Mouse (Mus musculus) heart, adult 2 months (tissue): ENCODE measurements around the gene Clint1. TPM values are rescaled to one million over a fixed set of nuclear protein-coding genes. Genes with fewer than 3 reads are reported as not detected.
A peak's percentile ranks its signal among the peaks of the same experiment; 100 is the strongest.

Source experiments
- DNase-seq, 2 experiments: peaks; one replicate each; pipeline ENCODE4 v3.0.0; 2021
- H3K27ac ChIP-seq: fragments of 200-600 bp; 2 replicates; pipeline ENCODE4 v1.8.1; 2022
- H3K27me3 ChIP-seq: fragments of 200-500 bp; 2 replicates; pipeline ENCODE4 v1.6.1; 2012; ENCODE audit warnings: mild to moderate bottlenecking, low read length, inconsistent platforms, mixed read lengths; ENCODE audit not compliant: control insufficient read depth, insufficient read depth
- H3K36me3 ChIP-seq: fragments of 200-500 bp; 2 replicates; pipeline ENCODE4 v1.6.1; 2012; ENCODE audit warnings: low read length, inconsistent platforms; ENCODE audit not compliant: control insufficient read depth, insufficient read depth
- H3K4me1 ChIP-seq: fragments of 200-500 bp; 2 replicates; pipeline ENCODE4 v1.6.1; 2011; ENCODE audit warnings: low read length; ENCODE audit not compliant: control insufficient read depth, insufficient read depth
- H3K4me3 ChIP-seq: fragments of 200-600 bp; 2 replicates; pipeline ENCODE4 v1.8.1; 2022
- H3K79me2 ChIP-seq: fragments of 200-500 bp; replicated peaks from 2 replicates; pipeline ENCODE4 v1.6.1; 2012; ENCODE audit warnings: mild to moderate bottlenecking, inconsistent platforms, low read length, moderate library complexity, mixed read lengths; ENCODE audit not compliant: control insufficient read depth, insufficient read depth
- H3K9ac ChIP-seq: fragments of 200-500 bp; 2 replicates; pipeline ENCODE4 v1.6.1; 2012; ENCODE audit warnings: low read depth, mild to moderate bottlenecking, control low read depth, inconsistent platforms, low read length, mixed read lengths
- CTCF ChIP-seq: fragments of 200-600 bp; IDR thresholded peaks from 2 replicates; pipeline ENCODE4 v1.8.1; 2022; ENCODE audit warnings: antibody characterized with exemption, mild to moderate bottlenecking, moderate library complexity
- EP300 ChIP-seq: fragments of 200-500 bp; IDR thresholded peaks from 2 replicates; pipeline ENCODE4 v1.6.1; 2011; ENCODE audit warnings: low read depth, low read length, control low read depth; ENCODE audit not compliant: insufficient read depth
- POLR2A ChIP-seq: fragments of 200-500 bp; IDR thresholded peaks from 2 replicates; pipeline ENCODE4 v1.6.1; 2011; ENCODE audit warnings: mild to moderate bottlenecking, low read depth, low read length, control low read depth; ENCODE audit not compliant: insufficient read depth
- WGBS: fragments of 180-500 bp; shearing (Covaris S2); methylation state at CpG from one replicate; pipeline ENCODE4 v1.1.7; 2018; 5-methylcytosine and 5-hydroxymethylcytosine counted together
- intact Hi-C: fragments of 180-260 bp; cut with DNase I; formaldehyde crosslinking; loops from one replicate; pipeline ENCODE4 v1.15.1; 2025
- polyA plus RNA-seq: library from polyadenylated mRNA; depleted of rRNA; stranded (reverse); fragments of >200 nt; gene quantifications from 2 replicates; pipeline ENCODE4 v1.2.3, GENCODE M21; 2012
- total RNA-seq, 2 experiments: library from RNA; stranded (reverse); gene quantifications; 2 replicates each; pipeline ENCODE4 v1.2.3; 2021

Clint1 gene
- total and polyA plus RNA-seq, 3 experiments: 29.5 to 45.7 (median 42.0) TPM

GRCm38 (mm10) chr11:45837257-45837817 is 14.5 kb upstream of the Clint1 start:
- DNase-seq: no peak
- no peaks in the 10 kb centered on the region for H3K36me3 ChIP-seq
- intact Hi-C loops: no loop called here
- no peaks in the 10 kb centered on the region for H3K4me1 ChIP-seq
- no peak overlapping the region for H3K9ac ChIP-seq
- no peak for TF ChIP-seq POLR2A
- no peak for TF ChIP-seq CTCF
- TF ChIP-seq EP300: no peak
- no peaks in the 10 kb centered on the region for H3K27me3 ChIP-seq
- 68% methylated on average over 5 of the region's 5 CpGs for WGBS
- no peaks in the 10 kb centered on the region for H3K79me2 ChIP-seq
- no peak overlapping the region for H3K27ac ChIP-seq
- no peak overlapping the region for H3K4me3 ChIP-seq

DNA sequence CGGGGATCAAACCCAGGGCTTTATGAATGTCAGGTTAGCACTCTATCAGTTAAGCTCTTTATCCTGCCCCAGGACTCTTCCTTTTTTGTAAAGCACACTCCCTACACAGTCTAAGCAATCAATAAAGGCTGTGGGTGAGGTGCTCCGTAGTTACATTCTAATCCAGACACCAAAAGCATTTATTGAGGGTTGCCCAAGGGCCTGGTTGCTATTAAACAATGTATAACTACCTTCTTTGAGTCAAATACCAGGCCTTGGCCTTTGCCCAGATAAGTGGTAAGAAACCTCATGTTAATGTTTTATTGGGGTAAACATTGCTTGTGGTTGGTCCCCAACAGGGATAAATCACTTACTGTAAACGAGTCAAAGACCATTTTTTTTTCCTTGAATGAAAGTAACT is 13.4 kb upstream of the Clint1 start:
- TF ChIP-seq EP300 (no peak), POLR2A (no peak), CTCF (no peak)
- Histone ChIP-seq H3K36me3 (no peaks in the 10 kb centered on the region), H3K9ac (no peak overlapping the region), H3K27me3 (0 out of 2 replicates have a peak, but pooled peaks cover 2% of the 10 kb centered on the region), H3K27ac (no peak overlapping the region), H3K4me3 (no peak overlapping the region), H3K79me2 (no peaks in the 10 kb centered on the region), H3K4me1 (no peaks in the 10 kb centered on the region)
- 75% methylated on average over 3 of the region's 3 CpGs for WGBS
- intact Hi-C loops: no loop called here
- no peak for DNase-seq

GRCm38 (mm10) chr11:45840332-45840731 is 11.5 kb upstream of the Clint1 start:
- intact Hi-C loops: no loop called here
- 79% methylated on average over 3 of the region's 3 CpGs for whole genome bisulfite sequencing
- H3K4me3 ChIP-seq: no peak overlapping the region
- no peak overlapping the region for H3K9ac ChIP-seq
- H3K36me3 ChIP-seq: no peaks in the 10 kb centered on the region
- H3K79me2 ChIP-seq: no peaks in the 10 kb centered on the region
- TF ChIP-seq EP300 (no peak), POLR2A (no peak), CTCF (no peak)
- DNase-seq: no peak
- H3K4me1 ChIP-seq: no peaks in the 10 kb centered on the region
- no peak overlapping the region for H3K27ac ChIP-seq
- 0 out of 2 replicates have a peak, but pooled peaks cover 2% of the 10 kb centered on the region for H3K27me3 ChIP-seq

GRCm38 (mm10) chr11:45846008-45846407 is 5.8 kb upstream of the Clint1 start:
- 0 out of 2 replicates have a peak, but pooled peaks cover 2% of the 10 kb centered on the region for H3K27me3 ChIP-seq
- intact Hi-C loops: no loop called here
- no peak for DNase-seq
- no peaks in the 10 kb centered on the region for H3K36me3 ChIP-seq
- TF ChIP-seq POLR2A (no peak), EP300 (no peak), CTCF (no peak)
- H3K79me2 ChIP-seq: no peaks in the 10 kb centered on the region
- no peak overlapping the region for H3K4me3 ChIP-seq
- 43% methylated on average over 3 of the region's 3 CpGs for WGBS
- H3K9ac ChIP-seq: no peak overlapping the region
- no peaks in the 10 kb centered on the region for H3K4me1 ChIP-seq
- H3K27ac ChIP-seq: no peak overlapping the region

DNA sequence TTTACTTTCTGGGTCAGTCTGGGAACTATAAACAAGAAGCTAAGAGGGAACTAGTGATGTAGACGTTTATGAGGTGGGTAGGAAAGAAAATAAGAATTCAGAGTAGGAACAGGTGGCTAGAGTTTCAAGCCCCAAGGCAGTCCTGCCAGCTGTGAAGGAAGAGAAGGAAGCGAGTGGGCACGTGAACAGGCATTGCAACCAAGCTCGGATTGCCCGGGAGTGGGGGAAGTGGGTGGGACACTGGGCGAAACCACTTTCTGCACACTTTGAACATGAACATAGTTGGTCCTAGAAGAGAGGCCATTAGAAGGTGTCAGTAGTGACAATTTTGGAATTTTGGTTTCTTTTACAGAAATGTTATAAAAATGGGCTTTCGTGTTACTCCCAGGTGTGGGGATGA is 4.3 kb upstream of the Clint1 start:
- 0 out of 2 replicates have a peak, but pooled peaks cover 2% of the 10 kb centered on the region for H3K79me2 ChIP-seq
- no peaks in the 10 kb centered on the region for H3K36me3 ChIP-seq
- no peaks in the 10 kb centered on the region for H3K4me1 ChIP-seq
- 0 out of 2 replicates have a peak, but pooled peaks cover 2% of the 10 kb centered on the region for H3K27me3 ChIP-seq
- H3K9ac ChIP-seq: no peak overlapping the region
- no peak overlapping the region for H3K4me3 ChIP-seq
- H3K27ac ChIP-seq: no peak overlapping the region
- TF ChIP-seq EP300 (no peak), CTCF (no peak), POLR2A (no peak)
- 63% methylated on average over 7 of the region's 7 CpGs for WGBS
- peak in 1 of 2 experiments; percentile 25 for DNase-seq
- intact Hi-C loops: no loop called here

DNA sequence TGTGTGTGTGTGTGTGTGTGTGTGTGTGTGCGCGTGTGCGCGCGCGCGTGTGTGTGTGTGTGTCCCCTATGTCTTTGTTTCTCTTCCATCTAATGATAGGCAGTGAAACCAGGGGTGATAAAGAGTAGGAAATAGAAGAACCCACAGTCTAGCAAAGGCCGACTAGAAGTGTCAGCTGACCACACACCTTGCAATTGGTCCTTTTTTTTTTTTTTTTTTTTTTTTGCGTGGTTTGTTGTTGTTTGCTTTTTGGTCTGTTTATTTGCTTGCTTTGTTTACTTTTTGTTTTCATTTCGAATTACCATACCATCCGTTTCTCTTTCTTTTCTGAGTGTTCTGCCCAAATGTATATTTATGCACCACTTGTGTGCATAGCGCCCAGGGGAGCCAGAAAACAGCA is 3.6 kb upstream of the Clint1 start:
- intact Hi-C loops: no loop called here
- Histone ChIP-seq H3K4me3 (no peak overlapping the region), H3K4me1 (no peaks in the 10 kb centered on the region), H3K36me3 (peaks cover 4% of the 10 kb centered on the region), H3K27ac (no peak overlapping the region), H3K79me2 (0 out of 2 replicates have a peak, but pooled peaks cover 2% of the 10 kb centered on the region), H3K9ac (no peak overlapping the region), H3K27me3 (0 out of 2 replicates have a peak, but pooled peaks cover 2% of the 10 kb centered on the region)
- TF ChIP-seq CTCF: no peak
- TF ChIP-seq POLR2A: no peak
- TF ChIP-seq EP300: no peak
- WGBS: 82% methylated on average over 12 of the region's 12 CpGs
- DNase-seq: no peak
